Mouse (Mus musculus) lung, postnatal 36 days (tissue): Measurements from ENCODE around the gene Tent2.

Experiments
- DNase-seq: peaks from one replicate; pipeline ENCODE4 v3.0.0; 2022; ENCODE audit warnings: mixed read lengths

Tent2 gene

GRCm38 (mm10) chr13:93138059-93138458, 54.1 kb downstream of the Tent2 start:
- DNase-seq = peak; percentile 77

DNA sequence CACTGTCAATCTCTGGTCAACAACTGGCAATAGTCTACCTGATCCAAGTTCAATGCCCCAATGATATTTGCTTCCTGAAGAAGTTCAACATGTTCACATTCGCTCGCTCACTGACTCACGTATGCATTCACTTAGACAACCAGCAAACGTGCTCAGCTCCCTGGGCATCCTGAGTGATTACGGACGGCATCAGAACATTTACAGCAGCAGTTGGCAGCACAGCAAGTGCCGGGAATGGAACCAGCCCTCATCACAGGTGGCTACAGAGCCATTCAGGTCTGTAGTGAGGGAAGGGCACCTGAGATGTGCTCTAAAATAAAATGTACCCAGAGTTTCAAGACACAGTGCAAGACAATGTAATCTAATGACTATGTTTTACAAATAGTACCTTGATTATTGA, 55.1 kb downstream of the Tent2 start:
- no peak for DNase-seq

GRCm38 (mm10) chr13:93136251-93136650, 55.9 kb downstream of the Tent2 start:
- DNase-seq = no peak

DNA sequence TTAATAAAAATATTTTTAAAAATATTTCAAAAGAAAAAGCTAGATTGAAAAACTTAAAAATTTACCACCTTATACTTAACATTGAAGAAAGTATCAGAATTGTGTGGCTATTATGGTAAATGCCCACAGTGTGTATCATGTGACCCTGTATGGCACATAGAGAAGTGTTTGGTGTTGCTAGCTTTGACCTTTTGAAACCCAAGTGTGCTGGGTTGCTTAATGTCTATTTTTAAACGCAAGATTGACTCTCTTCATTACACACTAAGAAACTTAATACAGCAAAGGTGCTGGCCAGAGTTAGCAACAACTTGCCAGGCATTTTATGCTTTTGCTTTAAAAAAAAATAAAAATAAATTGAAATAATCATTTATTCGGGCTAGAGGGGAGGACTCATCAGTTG, 56.7 kb downstream of the Tent2 start:
- DNase-seq = no peak

DNA sequence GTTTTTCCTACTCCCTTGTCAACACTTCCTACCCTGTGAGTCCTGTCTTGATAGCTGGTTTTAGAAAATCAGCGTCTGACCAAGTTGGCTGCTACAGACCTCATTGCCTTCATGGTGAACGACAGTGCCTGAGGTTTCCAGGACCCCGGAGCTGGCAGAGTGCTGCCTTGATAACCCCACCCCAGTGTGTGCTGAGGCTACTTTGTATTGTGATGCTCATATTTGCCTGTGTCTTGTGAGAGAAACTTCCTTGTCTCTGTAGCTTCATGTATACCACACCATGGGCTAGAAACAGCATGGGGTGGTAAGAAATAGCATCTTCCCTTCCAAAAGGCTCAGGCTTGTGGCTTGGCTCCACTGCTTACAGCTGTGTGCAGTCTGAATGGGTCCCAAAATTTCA, 61.5 kb downstream of the Tent2 start:
- no peak for DNase-seq

GRCm38 (mm10) chr13:93128961-93129360, 63.2 kb downstream of the Tent2 start:
- no peak for DNase-seq

GRCm38 (mm10) chr13:93128111-93128860, 63.9 kb downstream of the Tent2 start:
- no peak for DNase-seq

DNA sequence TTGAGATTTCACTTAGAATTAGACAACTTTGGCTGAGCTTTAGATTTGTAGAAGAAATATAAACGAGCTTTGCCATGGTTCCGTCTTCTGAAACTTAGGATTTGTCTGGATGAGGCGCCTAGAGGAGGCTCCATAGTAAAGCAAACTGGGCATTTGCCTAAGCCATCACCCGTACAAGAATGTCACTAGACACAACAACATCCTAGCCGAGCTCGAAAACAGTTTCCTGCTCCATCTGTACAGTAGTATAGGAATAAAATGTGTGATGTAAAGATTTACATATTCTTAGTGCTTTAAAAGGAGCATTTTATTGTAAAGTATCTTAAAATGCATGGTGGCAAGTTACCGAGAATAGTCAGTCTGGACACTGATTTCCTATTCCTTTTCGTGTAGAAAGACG, 69.9 kb downstream of the Tent2 start:
- no peak for DNase-seq

- DNase-seq = no peak
These were observed 74.9 kb downstream of the Tent2 start for GRCm38 (mm10) chr13:93117241-93117640.

GRCm38 (mm10) chr13:93102340-93103090, 89.7 kb downstream of the Tent2 start:
- DNase-seq = no peak

GRCm38 (mm10) chr13:93098596-93098995, 93.6 kb downstream of the Tent2 start:
- no peak for DNase-seq

- DNase-seq = no peak
These were observed 95.5 kb downstream of the Tent2 start for GRCm38 (mm10) chr13:93096643-93097042.
